Mouse (Mus musculus) limb, embryonic 14.5 days (tissue): ENCODE data around the gene Apof. TPM values are rescaled to one million over a fixed set of nuclear protein-coding genes. Genes with fewer than 3 reads are reported as not detected.

Source experiments
- ATAC-seq: fragments of 200-750 bp; cut with Nextera tagmentation; 2 replicates; pipeline ENCODE4 v1.8.0; 2017; ENCODE audit warnings: low read depth, moderate number of reproducible peaks, moderate TSS enrichment; ENCODE audit not compliant: low FRiP score
- DNase-seq: peaks from one replicate; pipeline ENCODE4 v3.0.0-alpha.2; 2015; ENCODE audit warnings: low spot score
- H3K27ac ChIP-seq: fragments of 300-500 bp; sonication (generic); replicated peaks from 2 replicates; pipeline ENCODE4 v1.5.1; 2014; ENCODE audit warnings: low read depth, mild to moderate bottlenecking, low read length, moderate library complexity, mixed read lengths
- H3K27me3 ChIP-seq: fragments of 300-500 bp; sonication (generic); 2 replicates; pipeline ENCODE4 v1.6.1; 2014; ENCODE audit warnings: low read length, mixed read lengths; ENCODE audit not compliant: control insufficient read depth, insufficient read depth
- H3K36me3 ChIP-seq: fragments of 300-500 bp; sonication (generic); 2 replicates; pipeline ENCODE4 v1.6.1; 2014; ENCODE audit warnings: mild to moderate bottlenecking, low read length, moderate library complexity, mixed read lengths; ENCODE audit not compliant: control insufficient read depth, insufficient read depth
- H3K4me1 ChIP-seq: fragments of 300-500 bp; sonication (generic); 2 replicates; pipeline ENCODE4 v1.6.1; 2014; ENCODE audit warnings: antibody characterized with exemption, low read length, mixed read lengths; ENCODE audit not compliant: control insufficient read depth, insufficient read depth
- H3K4me2 ChIP-seq: fragments of 300-500 bp; sonication (generic); replicated peaks from 2 replicates; pipeline ENCODE4 v1.6.1; 2014; ENCODE audit warnings: low read depth, mild to moderate bottlenecking, low read length, moderate library complexity; ENCODE audit not compliant: severe bottlenecking
- H3K4me3 ChIP-seq: fragments of 300-500 bp; sonication (generic); replicated peaks from 2 replicates; pipeline ENCODE4 v1.5.1; 2014; ENCODE audit warnings: low read length
- H3K9ac ChIP-seq: fragments of 300-500 bp; sonication (generic); 2 replicates; pipeline ENCODE4 v1.6.1; 2014; ENCODE audit warnings: mild to moderate bottlenecking, low read depth, low read length, moderate library complexity; ENCODE audit not compliant: severe bottlenecking
- H3K9me3 ChIP-seq: fragments of 300-500 bp; sonication (generic); 2 replicates; pipeline ENCODE4 v1.6.1; 2016; ENCODE audit warnings: low read length; ENCODE audit not compliant: control insufficient read depth
- POLR2A ChIP-seq: fragments of 200-500 bp; IDR thresholded peaks from 2 replicates; pipeline ENCODE4 v1.8.0; 2012; ENCODE audit warnings: inconsistent platforms, mild to moderate bottlenecking, moderate library complexity, borderline replicate concordance; ENCODE audit not compliant: insufficient read depth, insufficient read length; ENCODE audit errors: extremely low read depth
- WGBS: fragments of 180-500 bp; shearing (Covaris S2); extraction: QIAGEN DNeasy Blood & Tissue Kit; methylation state at CpG from one replicate; pipeline ENCODE4 v1.1.7; 2014; 5-methylcytosine and 5-hydroxymethylcytosine counted together
- polyA plus RNA-seq, 2 experiments: library from polyadenylated mRNA; depleted of rRNA in 1 of 2; stranded (reverse) in 1 of 2; unstranded in 1 of 2; fragments of >200 nt; fragmentation: Nextera tagmentation in 1 of 2; extraction: Ambion mirVana in 1 of 2; gene quantifications; 2 replicates each; pipeline versions ENCODE4 v1.2.1 to v1.2.3; 2012 to 2014

The Apof gene
- polyA plus RNA-seq, 2 experiments, result 0.20 TPM; not detected in 1

- peaks cover 19% of the 10 kb centered on the region for H3K36me3 ChIP-seq
- ATAC-seq (no peak), DNase-seq (peak; percentile 27)
- no peaks in the 10 kb centered on the region for H3K9me3 ChIP-seq
- no peak overlapping the region; the same call in 1 of the 2 replicates for H3K27ac ChIP-seq
- no peak overlapping the region for H3K4me2 ChIP-seq
- TF ChIP-seq POLR2A, result no peak
- 25% methylated on average over 4 of the region's 4 CpGs for WGBS
- no peaks in the 10 kb centered on the region; the same call in 1 of the 2 replicates for H3K4me1 ChIP-seq
- H3K27me3 ChIP-seq, result no peaks in the 10 kb centered on the region
- H3K9ac ChIP-seq, result 0 out of 2 replicates have a peak overlapping the region, but pooled peaks have one; percentile 32
- no peak overlapping the region for H3K4me3 ChIP-seq
Observed at GRCm38 (mm10) chr10:128236321-128236720, 32.1 kb upstream of the Apof start.

GRCm38 (mm10) chr10:128237807-128238480 is 30.5 kb upstream of the Apof start:
- no peak overlapping the region for H3K4me3 ChIP-seq
- 66% methylated on average over 15 of the region's 15 CpGs for WGBS
- DNase-seq (peak; percentile 49), ATAC-seq (peak; percentile 25; the same call in 1 of the 2 replicates)
- peaks cover 34% of the 10 kb centered on the region for H3K36me3 ChIP-seq
- no peak overlapping the region for H3K4me2 ChIP-seq
- H3K27me3 ChIP-seq, result no peaks in the 10 kb centered on the region
- no peaks in the 10 kb centered on the region; the same call in 1 of the 2 replicates for H3K4me1 ChIP-seq
- no peak overlapping the region for H3K9ac ChIP-seq
- H3K9me3 ChIP-seq, result no peaks in the 10 kb centered on the region
- H3K27ac ChIP-seq, result no peak overlapping the region
- TF ChIP-seq POLR2A, result no peak

- Histone ChIP-seq H3K27ac (no peak overlapping the region), H3K36me3 (peaks cover 44% of the 10 kb centered on the region), H3K4me1 (no peaks in the 10 kb centered on the region; the same call in 1 of the 2 replicates), H3K9me3 (no peaks in the 10 kb centered on the region), H3K4me3 (no peak overlapping the region), H3K9ac (no peak overlapping the region), H3K4me2 (no peak overlapping the region), H3K27me3 (no peaks in the 10 kb centered on the region)
- no peak for TF ChIP-seq POLR2A
- 91% methylated on average over 4 of the region's 4 CpGs for WGBS
- ATAC-seq (no peak), DNase-seq (no peak)
Observed at GRCm38 (mm10) chr10:128239140-128239539, 29.3 kb upstream of the Apof start.

- no peak overlapping the region for H3K4me2 ChIP-seq
- H3K4me1 ChIP-seq, result no peaks in the 10 kb centered on the region; the same call in 1 of the 2 replicates
- H3K27me3 ChIP-seq, result no peaks in the 10 kb centered on the region
- H3K4me3 ChIP-seq, result no peak overlapping the region
- no peak for TF ChIP-seq POLR2A
- no peaks in the 10 kb centered on the region for H3K9me3 ChIP-seq
- 93% methylated on average over 18 of the region's 18 CpGs for whole genome bisulfite sequencing
- H3K9ac ChIP-seq, result no peak overlapping the region
- peaks cover 54% of the 10 kb centered on the region for H3K36me3 ChIP-seq
- H3K27ac ChIP-seq, result no peak overlapping the region
- ATAC-seq, result no peak
- DNase-seq, result no peak
Observed at GRCm38 (mm10) chr10:128240131-128240530, 28.3 kb upstream of the Apof start.

- Histone ChIP-seq H3K36me3 (peaks cover 85% of the 10 kb centered on the region), H3K9ac (no peak overlapping the region), H3K27me3 (no peaks in the 10 kb centered on the region), H3K4me3 (no peak overlapping the region), H3K9me3 (no peaks in the 10 kb centered on the region), H3K27ac (no peak overlapping the region), H3K4me2 (no peak overlapping the region), H3K4me1 (no peaks in the 10 kb centered on the region; the same call in 1 of the 2 replicates)
- TF ChIP-seq POLR2A, result no peak
- ATAC-seq, result no peak
- DNase-seq, result no peak
- 97% methylated on average over 8 of the region's 8 CpGs for WGBS
Observed at GRCm38 (mm10) chr10:128243252-128243651, 25.2 kb upstream of the Apof start.
